In the genomic region with DNA sequence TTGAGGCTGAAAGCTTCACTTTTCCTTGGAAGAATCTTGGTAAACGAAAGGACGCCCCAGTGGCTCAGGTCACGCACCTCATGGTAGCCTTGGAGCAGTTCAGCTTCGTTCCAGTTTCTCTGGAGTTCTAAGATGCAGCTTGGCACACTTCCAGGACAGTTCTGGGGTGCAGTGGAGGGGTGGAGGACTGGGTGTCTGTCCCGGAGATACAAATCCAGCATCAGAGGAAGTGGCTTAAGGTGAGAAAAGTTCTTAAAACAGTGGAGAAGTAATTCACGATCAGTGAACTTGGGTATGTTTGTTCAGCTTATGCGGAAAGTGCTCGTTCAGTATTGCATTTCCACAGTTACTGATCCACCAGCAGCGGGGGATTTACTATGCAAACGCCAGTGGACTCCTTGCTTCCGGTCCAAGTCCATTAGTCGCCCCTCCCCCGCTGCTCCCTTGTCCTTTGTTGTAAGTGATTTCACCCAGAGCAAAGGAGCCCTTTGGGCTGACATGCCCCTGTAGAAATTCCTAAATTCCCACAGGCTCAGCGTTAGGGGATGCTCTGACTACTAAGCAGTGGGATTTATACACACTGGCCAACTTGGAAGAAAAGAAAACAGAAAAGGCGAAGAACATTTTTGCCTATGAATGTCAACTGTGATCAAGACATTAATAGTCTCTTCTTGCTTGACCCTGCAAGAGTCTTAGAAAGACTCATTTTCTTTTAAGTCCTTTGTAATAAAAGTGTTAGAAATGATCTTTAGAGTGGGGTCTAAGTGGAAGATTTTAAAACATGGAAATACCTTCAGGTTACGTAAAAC, we compare ENCODE assay signal across 8 mouse cellular contexts.
DNase-seq lines count a peak whose midpoint lies in the region; ATAC-seq lines count a peak whose summit lies in the region.

No protein-coding gene starts in this region.

- H3K27ac ChIP-seq in intestine, embryonic 15.5 days = no peak overlapping the region
- H3K27ac ChIP-seq in stomach, embryonic 16.5 days (ENCODE audit: low read length) = no peak overlapping the region

- no peaks in the 10 kb centered on the region for H3K27me3 ChIP-seq in intestine, embryonic 15.5 days (replicated peaks)
- no peaks in the 10 kb centered on the region for H3K27me3 ChIP-seq in stomach, embryonic 16.5 days (ENCODE audit: control insufficient read depth, insufficient read depth, low read length)

- 11% methylated on average over 16 of the region's 16 CpGs for WGBS in intestine, embryonic 15.5 days
- WGBS in stomach, embryonic 16.5 days = 10% methylated on average over 16 of the region's 16 CpGs

- 0 out of 2 replicates have a peak, but pooled peaks cover 6% of the 10 kb centered on the region for H3K4me1 ChIP-seq in intestine, embryonic 15.5 days (replicated peaks)
- H3K4me1 ChIP-seq in stomach, embryonic 16.5 days (ENCODE audit: control insufficient read depth, insufficient read depth, low read length) = peaks cover 11% of the 10 kb centered on the region; the same call in 1 of the 2 replicates

- ATAC-seq in intestine, embryonic 15.5 days = peak; percentile 88
- peak; percentile 21; the same call in 1 of the 2 replicates for ATAC-seq in stomach, embryonic 16.5 days (ENCODE audit: insufficient read depth, low FRiP score)

- intact Hi-C loops in left cerebral cortex, postnatal 10 days (cut with DNase I) = no loop called here

- H3K4me3 ChIP-seq in intestine, embryonic 15.5 days (replicated peaks) = peak overlapping the region; percentile 36
- H3K4me3 ChIP-seq in stomach, embryonic 16.5 days (replicated peaks; ENCODE audit: low read length) = peak overlapping the region; percentile 46

- peak; percentile 24 for DNase-seq in ZHBTc4 (ENCODE audit: low read depth, low spot score)
- peak; percentile 19 to 59 for DNase-seq in cerebellum, postnatal 25 days
- peak; percentile 27 to 72 for DNase-seq in frontal cortex, postnatal 36 days (ENCODE audit: low spot score in 2 of 2)
- DNase-seq in left cerebral cortex, postnatal 10 days (ENCODE audit: extremely low spot score in 1 of 2, low spot score in 2 of 2) = peak; percentile 77 to 79
- peak; percentile 83 for DNase-seq in mesoderm, embryonic 11.5 days (ENCODE audit: low read depth, low spot score)
- no peak for DNase-seq in gastrocnemius, postnatal 25 days

- H3K4me2 ChIP-seq in intestine, embryonic 15.5 days (replicated peaks) = peak overlapping the region; percentile 80
- peak overlapping the region; percentile 81 for H3K4me2 ChIP-seq in stomach, embryonic 16.5 days (ENCODE audit: low read depth, low read length)

- H3K9me3 ChIP-seq in intestine, embryonic 15.5 days = no peaks in the 10 kb centered on the region
- no peaks in the 10 kb centered on the region for H3K9me3 ChIP-seq in stomach, embryonic 16.5 days (replicated peaks; ENCODE audit: control insufficient read depth, low read length)

- no peaks in the 10 kb centered on the region for H3K36me3 ChIP-seq in intestine, embryonic 15.5 days
- H3K36me3 ChIP-seq in stomach, embryonic 16.5 days (ENCODE audit: control insufficient read depth, insufficient read depth, low read length) = no peaks in the 10 kb centered on the region

- H3K9ac ChIP-seq in intestine, embryonic 15.5 days = no peak overlapping the region
- peak overlapping the region; percentile 49; the same call in 1 of the 2 replicates for H3K9ac ChIP-seq in stomach, embryonic 16.5 days (ENCODE audit: low read length)
